ENCODE assay signal across 8 mouse cellular contexts in genomic region chrX:53976273-53977135, GRCm38 (mm10).
A peak's percentile ranks its signal among the peaks of the same experiment; 100 is the strongest.
DNase-seq lines count a peak whose midpoint lies in the region; ATAC-seq lines count a peak whose summit lies in the region.

No protein-coding gene starts in this region.

- peaks cover 13% of the 10 kb centered on the region for H3K27me3 ChIP-seq in hindbrain, embryonic 12.5 days
- peaks cover 16% of the 10 kb centered on the region for H3K27me3 ChIP-seq in midbrain, embryonic 12.5 days

- H3K4me1 ChIP-seq in hindbrain, embryonic 12.5 days, result no peaks in the 10 kb centered on the region
- no peaks in the 10 kb centered on the region for H3K4me1 ChIP-seq in midbrain, embryonic 12.5 days

- no peak overlapping the region for H3K9ac ChIP-seq in hindbrain, embryonic 12.5 days
- H3K9ac ChIP-seq in midbrain, embryonic 12.5 days (replicated peaks), result no peak overlapping the region

- H3K4me2 ChIP-seq in hindbrain, embryonic 12.5 days (replicated peaks), result peak overlapping the region; percentile 66
- peak overlapping the region; percentile 65 for H3K4me2 ChIP-seq in midbrain, embryonic 12.5 days (replicated peaks)

- WGBS in hindbrain, embryonic 12.5 days, result 20% methylated on average over 33 of the region's 42 CpGs
- WGBS in midbrain, embryonic 12.5 days, result 26% methylated on average over 34 of the region's 42 CpGs

- H3K27ac ChIP-seq in hindbrain, embryonic 12.5 days, result no peak overlapping the region
- H3K27ac ChIP-seq in midbrain, embryonic 12.5 days (replicated peaks), result no peak overlapping the region

- no peaks in the 10 kb centered on the region for H3K36me3 ChIP-seq in hindbrain, embryonic 12.5 days
- H3K36me3 ChIP-seq in midbrain, embryonic 12.5 days, result no peaks in the 10 kb centered on the region

- ATAC-seq in hindbrain, embryonic 12.5 days (ENCODE audit: low FRiP score), result peak; percentile 47; the same call in 1 of the 2 replicates
- peak; percentile 73 for ATAC-seq in midbrain, embryonic 12.5 days (ENCODE audit: low FRiP score, low read depth)
- ATAC-seq in megakaryocyte progenitor cell, adult 5-6 weeks (replicated peaks; ENCODE audit: poor library complexity), result no peak

- H3K9me3 ChIP-seq in hindbrain, embryonic 12.5 days (replicated peaks), result no peaks in the 10 kb centered on the region
- no peaks in the 10 kb centered on the region for H3K9me3 ChIP-seq in midbrain, embryonic 12.5 days

- peak; percentile 1 to 4 for DNase-seq in cerebellum, postnatal 10 days
- DNase-seq in cerebellum, adult 11-12 months, result no peak
- DNase-seq in R1 (ENCODE audit: low read depth, low spot score), result peak; percentile 16
- no peak for DNase-seq in layer of hippocampus, postnatal 10 days (ENCODE audit: low spot score in 2 of 2)
- DNase-seq in right cerebral cortex, postnatal 25 days, result no peak

- H3K4me3 ChIP-seq in hindbrain, embryonic 12.5 days, result peak overlapping the region; percentile 36
- peak overlapping the region; percentile 40 for H3K4me3 ChIP-seq in midbrain, embryonic 12.5 days

Comparison
In these comparisons a context has a peak if more than half of its experiments do, and no peak if none do; other contexts are left out.
1. DNase-seq: peak in cerebellum, postnatal 10 days (2 of 2) and R1 (single experiment); none in cerebellum, adult 11-12 months (single experiment), layer of hippocampus, postnatal 10 days (0 of 2) and right cerebral cortex, postnatal 25 days (single experiment).